Mouse (Mus musculus) lung, adult 2 months (tissue): ENCODE measurements at regions not wholly inside any gene's neighbourhood (a gene's known extent, or its start where the extent isn't known, plus 50 kb on each side); places are given as distances from the start of the nearest gene placed in this dataset.

Experiments used
- CTCF ChIP-seq: fragments of 200-500 bp; IDR thresholded peaks from 2 replicates; pipeline ENCODE4 v1.5.1; 2011; ENCODE audit warnings: mild to moderate bottlenecking, low read length, control low read depth; ENCODE audit not compliant: insufficient read depth
- POLR2A ChIP-seq: fragments of 200-500 bp; IDR thresholded peaks from 2 replicates; pipeline ENCODE4 v1.6.1; 2011; ENCODE audit warnings: low read depth, mild to moderate bottlenecking, control low read depth, low read length, borderline replicate concordance; ENCODE audit errors: extremely low read depth

DNA sequence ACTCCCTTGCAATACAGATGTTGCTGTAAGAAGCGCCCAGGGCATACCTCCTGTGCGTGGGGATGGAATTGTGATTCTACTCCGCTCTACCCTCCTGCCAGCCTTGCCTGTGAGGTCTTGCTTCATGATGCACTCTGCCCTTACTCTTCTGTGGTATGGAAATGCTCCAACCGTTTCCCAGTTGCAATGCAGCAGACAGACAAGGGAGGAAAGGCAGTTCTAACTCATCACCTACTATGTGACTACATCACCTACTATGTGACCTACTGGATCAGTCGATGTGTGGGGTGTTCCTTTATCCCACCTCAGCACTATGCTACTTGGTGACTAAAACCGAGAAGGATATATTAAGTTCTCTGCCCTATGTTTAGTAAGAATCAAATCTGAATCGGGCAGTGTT is 269.1 kb downstream of the Tcf7l2 start:
- TF ChIP-seq CTCF (no peak), POLR2A (no peak)
